Mouse (Mus musculus): Measurements from ENCODE around the gene Commd1. TPM values are rescaled to one million over a fixed set of nuclear protein-coding genes. Genes with fewer than 3 reads are reported as not detected.

The Commd1 gene
- total RNA-seq, 2 experiments from 2014 or later: 139 to 159 TPM

GRCm38 (mm10) chr11:22990393-22991126 is 8.4 kb upstream of the Commd1 start, which contains the start of gene Cct4:
Gene Cct4, plus strand, starts transcription at chr11:22990519.
- peak; percentile 81 to 93 for DNase-seq (ENCODE audit: low spot score in 2 of 2)

GRCm38 (mm10) chr11:22989786-22990185 is 7.6 kb upstream of the Commd1 start:
- DNase-seq (ENCODE audit: low spot score in 2 of 2): no peak

DNA sequence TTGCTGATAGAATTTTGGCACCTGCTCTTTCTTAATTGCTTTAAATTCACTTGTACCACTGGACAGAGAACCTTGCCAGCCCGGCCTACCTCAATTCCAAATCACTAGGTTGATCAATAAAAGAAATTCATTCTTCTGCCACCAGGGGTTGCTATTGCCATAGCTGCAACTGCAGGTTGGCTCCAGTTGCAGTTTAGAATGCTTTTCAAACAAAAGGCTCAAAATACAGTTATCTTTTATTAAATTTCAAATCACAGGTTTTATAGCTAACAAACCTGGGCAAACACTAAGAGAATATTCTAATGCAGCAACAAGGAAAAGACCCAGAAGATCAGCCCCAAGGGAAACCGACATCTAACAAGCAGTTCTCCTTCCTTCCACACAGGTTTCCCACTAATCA is 5.2 kb upstream of the Commd1 start:
- peak in 1 of 2 experiments; percentile 26 for DNase-seq (ENCODE audit: low spot score in 2 of 2)

- DNase-seq (ENCODE audit: low spot score in 2 of 2): no peak
Observed at GRCm38 (mm10) chr11:22985510-22985909, 3.3 kb upstream of the Commd1 start.

- no peak for DNase-seq (ENCODE audit: low spot score in 2 of 2)
Observed at GRCm38 (mm10) chr11:22982846-22983245, 664 bp upstream of the Commd1 start.

GRCm38 (mm10) chr11:22981543-22981950 is 635 bp downstream of the Commd1 start:
- DNase-seq (ENCODE audit: low spot score in 2 of 2): no peak

DNA sequence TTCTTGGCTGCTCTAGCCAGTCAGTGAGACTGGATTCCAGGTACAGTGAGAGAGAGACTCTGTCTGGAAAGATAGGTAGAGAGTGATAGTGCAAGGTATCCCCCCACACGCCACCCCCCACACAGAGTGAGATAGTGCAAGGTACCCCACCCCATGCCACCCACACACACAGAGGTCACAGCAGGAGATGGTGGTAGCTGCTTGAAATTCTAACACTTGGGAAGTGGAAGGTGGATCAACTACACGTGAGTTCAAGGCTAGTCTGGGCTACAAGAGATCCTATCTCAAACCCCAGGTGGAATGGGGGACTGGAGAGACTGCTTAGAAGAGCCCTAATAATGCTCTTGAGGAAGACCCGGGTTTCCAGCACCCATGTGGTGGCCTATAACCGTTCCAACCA is 1.1 kb downstream of the Commd1 start:
- no peak for DNase-seq (ENCODE audit: low spot score in 2 of 2)

DNA sequence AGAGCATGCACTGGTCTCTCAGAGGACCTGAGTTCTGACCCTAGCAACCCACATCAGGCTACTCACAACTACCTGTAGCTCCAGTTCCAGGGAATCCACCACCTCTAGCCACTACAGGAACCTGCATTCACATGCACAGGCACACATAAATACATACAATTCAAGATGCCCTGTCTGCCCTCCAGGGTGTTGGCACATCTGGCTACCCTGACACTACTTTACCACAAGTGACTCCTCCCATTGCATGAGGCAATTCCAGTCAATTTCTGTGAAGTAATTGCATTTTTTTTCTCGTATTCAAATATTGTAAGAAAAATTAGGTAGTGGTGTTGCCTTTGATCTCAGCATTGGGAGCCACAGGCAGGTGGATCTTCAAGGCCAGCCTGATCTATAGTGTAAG is 3.0 kb downstream of the Commd1 start:
- DNase-seq (ENCODE audit: low spot score in 2 of 2): no peak

- DNase-seq (ENCODE audit: low spot score in 2 of 2): no peak
Observed at GRCm38 (mm10) chr11:22978711-22979110, 3.5 kb downstream of the Commd1 start.

GRCm38 (mm10) chr11:22978215-22978614 is 4.0 kb downstream of the Commd1 start:
- no peak for DNase-seq (ENCODE audit: low spot score in 2 of 2)

- DNase-seq (ENCODE audit: low spot score in 2 of 2): no peak
Observed at GRCm38 (mm10) chr11:22973599-22973998, 8.6 kb downstream of the Commd1 start.

DNA sequence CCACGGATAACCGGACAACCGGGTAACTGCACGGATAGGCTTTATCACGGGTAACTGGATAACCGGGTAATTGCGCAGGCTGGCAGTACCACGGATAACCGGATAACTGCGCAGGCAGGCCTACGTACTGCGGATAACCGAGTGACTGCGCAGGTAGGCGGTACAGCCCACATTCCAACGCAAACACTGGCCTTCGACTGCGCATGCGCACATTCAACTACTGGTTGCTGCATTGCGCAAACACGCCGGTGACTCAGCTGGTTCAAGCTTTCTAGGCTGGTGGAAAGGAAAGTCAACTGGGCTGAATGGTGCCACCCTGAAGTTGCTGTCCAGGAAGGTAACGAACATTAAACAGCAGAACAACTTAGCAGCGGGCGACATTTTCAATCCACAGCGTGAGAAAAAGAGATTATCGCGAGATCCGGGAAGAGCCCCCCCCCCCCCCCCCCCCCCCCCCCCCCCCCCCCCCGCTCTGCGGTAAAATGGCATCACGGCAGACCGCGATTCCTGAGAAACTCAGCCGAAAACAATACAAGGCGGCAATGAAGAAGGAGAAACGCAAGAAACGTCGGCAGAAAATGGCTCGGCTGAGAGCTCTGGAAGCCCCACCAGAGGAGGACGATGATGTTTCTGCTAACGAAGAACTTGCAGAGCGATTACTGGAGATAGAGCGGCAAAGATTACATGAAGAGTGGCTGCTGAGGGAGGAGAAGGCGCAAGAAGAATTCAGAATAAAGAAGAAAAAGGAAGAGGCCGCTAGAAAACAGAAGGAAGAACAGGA is 9.2 kb downstream of the Commd1 start:
- peak; percentile 34 to 72 for DNase-seq (ENCODE audit: low spot score in 2 of 2)

GRCm38 (mm10) chr11:22971835-22972709 is 10.1 kb downstream of the Commd1 start, which contains the start of gene Zrsr1:
Gene Zrsr1, plus strand, starts transcription at chr11:22972005.
- peak in 1 of 2 experiments; percentile 24 for DNase-seq (ENCODE audit: low spot score in 2 of 2)

DNA sequence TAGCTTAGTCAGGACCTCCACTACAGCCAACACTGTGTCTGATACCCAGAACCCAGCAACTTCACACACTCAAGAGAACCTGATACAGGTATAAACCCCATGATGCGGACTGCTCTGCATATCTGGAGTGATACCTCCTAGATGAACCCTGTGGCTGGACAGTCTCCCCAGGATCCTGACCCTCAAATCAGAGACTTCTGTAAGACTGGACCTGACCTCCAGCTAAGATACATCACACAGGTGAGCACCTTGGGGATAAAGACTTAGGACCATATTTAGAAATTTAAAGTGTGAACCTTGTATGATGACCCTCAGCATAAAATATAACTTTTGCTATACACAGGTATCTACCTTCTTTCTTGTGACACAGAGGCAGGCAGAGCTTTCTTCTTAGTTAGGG is 11.6 kb downstream of the Commd1 start:
- DNase-seq (ENCODE audit: low spot score in 2 of 2): no peak

DNA sequence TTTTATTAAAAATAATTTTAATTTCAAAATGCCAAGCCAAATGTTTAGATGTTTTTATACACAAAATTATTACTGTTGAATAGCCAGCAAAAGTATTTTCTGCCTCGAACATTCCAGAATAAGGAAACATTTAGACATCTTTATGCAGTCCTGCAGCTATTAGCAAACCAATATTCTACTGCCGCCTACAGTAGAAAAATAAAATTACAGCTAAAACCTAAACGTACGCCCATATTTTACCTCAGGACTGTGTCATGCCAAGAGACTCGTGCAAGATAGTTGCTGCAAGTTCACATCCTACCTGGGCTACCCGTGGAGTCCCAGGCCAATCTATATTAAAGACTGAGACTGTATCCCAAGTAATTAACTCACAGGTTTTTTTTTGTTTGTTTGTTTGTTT is 12.7 kb downstream of the Commd1 start:
- DNase-seq (ENCODE audit: low spot score in 2 of 2): no peak

DNA sequence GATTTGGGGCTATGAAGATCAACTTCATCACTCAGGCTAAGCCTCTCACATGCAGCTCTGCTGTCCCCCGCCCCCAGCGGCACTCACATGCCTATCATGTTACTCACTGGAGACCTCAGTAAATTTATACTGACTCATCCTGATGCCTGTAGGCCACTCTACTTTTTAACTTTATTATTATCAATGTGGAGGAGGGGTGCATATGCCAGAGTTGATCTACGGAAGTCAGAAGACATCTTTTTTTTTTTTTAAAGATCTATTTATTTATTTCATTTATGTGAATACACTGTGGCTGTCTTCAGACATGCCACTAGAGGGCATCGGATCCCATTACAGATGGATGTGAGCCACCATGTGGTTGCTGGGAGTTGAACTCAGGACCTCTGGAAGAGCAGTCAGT is 16.7 kb downstream of the Commd1 start:
- DNase-seq (ENCODE audit: low spot score in 2 of 2): no peak

DNA sequence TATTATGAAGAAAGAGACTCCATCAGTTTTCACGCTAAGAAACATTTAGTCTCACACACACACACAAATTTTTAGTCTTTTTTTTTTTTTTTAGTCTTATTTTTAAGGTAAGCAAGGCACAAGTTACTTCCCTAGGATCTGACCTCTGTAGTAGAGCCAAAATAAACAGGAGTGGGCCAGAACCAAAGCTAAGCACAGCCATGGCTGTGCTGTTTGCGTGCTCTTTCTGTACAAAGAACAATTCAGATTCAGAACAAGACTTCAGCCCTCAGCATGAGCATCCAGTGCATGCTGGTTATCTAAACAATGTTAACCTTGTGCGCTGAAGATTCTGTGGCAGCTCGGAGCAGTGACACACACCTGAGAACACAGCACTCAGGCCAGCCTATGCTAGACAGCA is 17.8 kb downstream of the Commd1 start:
- DNase-seq (ENCODE audit: low spot score in 2 of 2): no peak

DNA sequence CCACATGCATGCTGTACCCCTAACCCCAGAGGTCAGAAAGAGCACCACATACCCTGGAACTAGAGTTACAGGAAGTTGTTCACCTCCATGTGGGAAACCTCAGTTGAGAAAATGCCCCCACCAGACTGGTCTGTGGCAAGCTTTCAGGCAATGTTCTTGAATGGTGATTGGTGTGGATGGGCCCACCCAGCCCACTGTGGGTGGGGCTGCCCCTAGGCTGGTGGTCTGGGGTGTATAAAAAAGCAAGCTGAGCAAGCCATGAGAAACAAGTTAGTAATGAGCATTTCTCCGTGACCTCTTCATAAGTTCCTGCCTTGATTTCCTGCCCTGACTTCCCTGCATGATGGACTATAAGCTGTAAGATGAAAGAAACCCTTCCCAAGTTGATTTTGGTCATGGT is 20.1 kb downstream of the Commd1 start:
- no peak for DNase-seq (ENCODE audit: low spot score in 2 of 2)

DNA sequence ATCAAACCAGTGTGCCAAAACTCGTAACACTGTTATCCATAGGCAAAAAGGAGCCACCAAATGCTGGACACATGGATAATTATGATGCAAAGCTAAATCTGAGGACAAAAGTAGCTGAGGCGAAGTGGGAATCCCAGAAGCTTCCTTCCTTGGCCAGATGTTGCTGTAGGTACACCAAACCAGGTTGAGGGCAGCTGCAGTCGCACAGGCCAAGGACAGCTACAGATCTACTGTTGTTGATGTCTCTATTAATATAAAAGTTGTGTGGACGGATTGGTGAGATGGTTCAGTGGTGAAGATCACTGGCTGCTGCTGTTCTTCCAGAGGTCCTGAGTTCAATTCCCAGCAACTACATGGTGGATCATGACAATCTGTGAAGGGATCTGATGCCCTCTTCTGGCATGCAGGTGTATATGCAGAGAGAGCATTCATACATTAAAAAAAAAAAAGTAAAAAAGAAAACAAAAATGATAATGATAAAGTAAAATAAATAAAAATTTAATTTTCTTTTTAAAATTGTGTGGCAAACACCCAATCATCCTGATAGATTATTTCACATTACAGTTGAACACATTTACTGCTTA is 24.3 kb downstream of the Commd1 start:
- DNase-seq (ENCODE audit: low spot score in 2 of 2): no peak

DNA sequence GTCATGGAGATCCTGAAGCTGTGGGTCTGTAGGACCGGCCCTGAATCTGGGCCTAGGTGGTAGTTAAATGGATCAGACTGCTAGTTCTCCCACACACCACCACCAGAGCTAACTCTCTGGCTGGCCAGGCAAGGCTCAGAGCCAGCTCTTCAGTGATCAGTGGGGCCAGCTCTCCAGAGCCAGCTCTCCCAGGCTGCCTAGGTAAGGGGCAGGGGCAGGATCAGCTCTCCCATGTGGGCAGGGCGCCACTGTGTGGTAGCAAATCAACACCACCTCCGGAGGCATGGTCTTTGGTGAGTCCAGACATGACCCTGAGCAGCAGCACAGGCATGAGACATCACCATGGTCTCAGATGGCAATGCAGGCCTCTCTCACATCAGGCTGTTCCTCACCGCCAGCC is 25.4 kb downstream of the Commd1 start:
- DNase-seq (ENCODE audit: low spot score in 2 of 2): peak in 1 of 2 experiments; percentile 26

- DNase-seq (ENCODE audit: low spot score in 2 of 2): no peak
Observed at GRCm38 (mm10) chr11:22956346-22956745, 25.8 kb downstream of the Commd1 start.
